Mouse (Mus musculus) bone marrow macrophage, adult 2 months (primary cell): ENCODE data around the gene Fopnl.

ENCODE experiments used
- CTCF ChIP-seq: IDR thresholded peaks from 2 replicates; pipeline ENCODE4 v1.5.1; 2012; ENCODE audit warnings: low read depth, mild to moderate bottlenecking, low read length, moderate library complexity
- POLR2A ChIP-seq: IDR thresholded peaks from 2 replicates; pipeline ENCODE4 v1.6.1; 2012; ENCODE audit warnings: mild to moderate bottlenecking, low read depth, low read length, borderline replicate concordance

GRCm38 (mm10) chr16:14303676-14304075 lies 13.5 kb downstream of the Fopnl start:
- TF ChIP-seq CTCF (no peak), POLR2A (no peak)
